Mouse (Mus musculus) heart, adult 11 months (tissue): ENCODE results near the gene Rpl22l1.
"Not testable (repeated sequence)": the region's sequence is repeated elsewhere in the genome, so short reads cannot be mapped to it uniquely, and the experiment has no call there.

Source experiments
- DNase-seq: peaks from one replicate; pipeline ENCODE4 v3.0.0; 2022

Rpl22l1 gene

DNA sequence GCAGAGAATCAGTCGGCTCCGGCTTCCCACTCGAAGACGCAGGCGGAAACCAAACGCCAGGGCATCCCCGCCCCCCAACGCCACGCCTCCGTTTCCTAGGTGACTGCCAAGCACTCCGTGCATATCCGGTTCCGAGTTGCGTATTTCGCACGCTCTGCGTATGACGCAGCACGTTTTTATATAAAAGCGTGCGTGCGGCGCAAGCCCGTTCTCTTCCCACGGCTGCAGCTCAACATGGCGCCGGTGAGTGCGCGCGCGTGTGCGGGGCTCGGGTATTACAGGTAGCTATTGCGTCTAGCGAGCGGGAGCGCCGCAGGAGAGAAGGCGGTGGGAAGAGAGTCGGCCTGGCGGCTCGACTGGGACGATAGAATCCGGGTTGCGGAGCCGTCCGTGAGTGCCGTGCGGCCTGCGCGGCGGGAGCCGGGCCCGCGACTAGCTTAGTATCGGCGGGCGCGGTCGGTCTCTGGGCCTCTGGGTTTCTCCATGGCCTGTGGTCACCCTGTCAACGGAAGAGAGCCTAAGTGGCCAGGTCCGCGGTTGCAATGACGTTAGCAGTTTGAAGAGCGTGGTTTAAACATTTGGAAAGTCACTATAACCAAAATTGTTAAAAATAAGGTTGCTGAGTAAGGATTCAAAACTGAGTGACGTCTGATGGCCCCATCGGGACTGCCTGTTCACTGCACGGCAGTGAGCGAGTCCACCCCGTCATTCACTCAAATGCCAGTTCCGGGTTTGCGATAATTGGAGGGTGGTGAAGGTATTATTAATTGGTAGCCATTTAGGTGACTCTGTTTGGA is at the start of gene Rpl22l1:
Gene Rpl22l1, plus strand, starts transcription at position 136 of the 797 bp plus-strand sequence.
- peak; percentile 100 for DNase-seq

DNA sequence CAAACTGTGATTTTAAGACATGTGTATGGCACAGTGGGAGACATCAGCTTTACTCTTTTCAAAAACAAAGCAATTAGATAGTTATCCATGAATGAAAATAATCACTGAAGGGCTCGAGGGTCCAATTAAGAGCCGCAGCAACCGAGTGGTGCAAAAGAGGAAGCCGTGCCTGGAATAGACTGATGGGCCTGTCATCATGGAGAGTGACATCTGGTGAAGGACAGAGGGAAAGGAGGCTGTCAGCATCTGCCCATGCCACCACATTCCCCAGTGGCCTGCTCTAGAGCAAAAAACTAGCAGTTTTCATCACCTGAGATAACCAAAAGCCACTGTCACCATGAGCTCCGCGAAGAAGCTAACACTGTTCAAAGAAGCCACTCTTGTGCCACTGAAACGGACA is 49.8 kb upstream of the Rpl22l1 start:
- no peak for DNase-seq

DNA sequence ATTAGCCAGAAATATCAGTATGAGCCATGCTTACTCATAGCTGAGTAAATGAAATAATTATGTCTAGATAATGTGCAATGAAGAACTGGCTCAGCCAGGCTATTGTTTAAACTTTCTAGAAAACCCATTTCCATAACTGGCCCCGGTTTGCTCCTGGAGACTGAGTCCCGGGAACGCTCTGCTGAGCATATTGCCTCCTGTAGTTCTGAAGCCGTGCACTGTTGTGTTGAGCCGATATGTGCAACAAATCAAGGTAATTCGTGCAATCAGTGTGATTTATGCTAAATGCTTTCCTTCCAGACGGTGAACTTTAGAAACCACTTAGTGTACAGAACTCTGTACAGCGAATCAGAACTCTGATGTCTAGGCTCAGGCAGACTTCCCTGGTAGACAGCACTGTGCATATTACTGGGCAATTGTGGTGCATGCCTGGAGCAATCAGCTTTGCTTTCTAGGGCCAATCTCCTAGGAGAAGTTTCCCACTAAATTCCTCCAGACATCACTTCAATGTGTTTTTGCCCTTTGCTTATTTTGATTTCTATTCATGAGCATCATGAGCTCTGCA is 43.9 kb upstream of the Rpl22l1 start:
- peak; percentile 59 for DNase-seq

DNA sequence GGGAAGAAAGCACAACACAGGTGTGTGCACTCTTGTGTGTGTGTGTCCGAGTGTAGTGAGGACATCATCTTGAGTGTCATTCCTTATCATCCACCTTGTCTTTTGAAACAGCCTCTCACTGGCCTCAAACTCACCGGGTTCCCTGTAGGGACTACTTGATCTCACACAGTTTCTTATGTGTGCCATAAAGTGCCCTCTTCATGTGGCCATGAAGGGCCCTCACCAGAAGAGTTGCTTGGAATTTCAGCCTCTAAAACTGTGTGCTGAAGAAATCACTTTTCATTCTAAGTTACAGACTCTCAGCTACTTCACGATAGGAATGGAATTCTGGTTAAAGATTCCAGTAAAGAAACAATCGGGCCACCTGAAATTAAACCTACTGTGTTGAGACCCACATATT is 38.3 kb upstream of the Rpl22l1 start:
- DNase-seq, result peak; percentile 39

DNA sequence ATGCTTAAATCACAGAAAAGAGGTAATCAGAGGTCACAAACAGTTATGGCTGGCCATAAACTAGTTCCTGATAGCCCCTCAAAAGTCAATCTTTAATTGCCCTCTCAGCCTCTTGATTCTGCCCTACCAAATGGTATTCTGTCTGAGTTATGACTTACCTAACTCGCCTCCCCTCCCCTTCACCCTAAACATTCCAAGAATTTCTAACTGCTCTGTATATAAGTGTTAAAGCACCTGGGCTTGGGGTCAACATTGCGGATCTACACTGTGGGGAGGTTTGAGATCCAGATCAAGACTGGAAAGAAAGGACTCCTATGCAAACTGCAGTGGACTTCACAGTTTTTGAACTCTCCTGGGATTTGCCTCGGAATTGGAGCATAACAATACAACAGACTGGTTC is 37.0 kb upstream of the Rpl22l1 start:
- peak; percentile 48 for DNase-seq

DNA sequence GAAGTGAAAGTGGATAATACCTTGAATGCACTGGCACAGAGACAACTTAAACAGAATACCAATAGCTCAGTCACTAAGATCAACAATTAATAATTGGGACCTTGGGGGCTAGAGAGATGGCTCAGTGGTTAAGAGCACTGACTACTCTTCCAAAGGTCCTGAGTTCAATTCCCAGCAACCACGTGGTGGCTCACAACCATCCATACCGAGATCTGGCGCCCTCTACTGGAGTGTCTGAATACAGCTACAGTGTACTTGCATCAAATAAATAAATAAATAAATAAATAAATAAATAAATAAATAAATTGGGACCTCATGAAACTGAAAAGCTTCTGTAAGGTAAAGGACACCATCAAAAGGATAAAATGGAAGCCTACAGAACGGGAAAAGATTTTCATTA is 32.3 kb upstream of the Rpl22l1 start:
- DNase-seq, result not testable (repeated sequence)

DNA sequence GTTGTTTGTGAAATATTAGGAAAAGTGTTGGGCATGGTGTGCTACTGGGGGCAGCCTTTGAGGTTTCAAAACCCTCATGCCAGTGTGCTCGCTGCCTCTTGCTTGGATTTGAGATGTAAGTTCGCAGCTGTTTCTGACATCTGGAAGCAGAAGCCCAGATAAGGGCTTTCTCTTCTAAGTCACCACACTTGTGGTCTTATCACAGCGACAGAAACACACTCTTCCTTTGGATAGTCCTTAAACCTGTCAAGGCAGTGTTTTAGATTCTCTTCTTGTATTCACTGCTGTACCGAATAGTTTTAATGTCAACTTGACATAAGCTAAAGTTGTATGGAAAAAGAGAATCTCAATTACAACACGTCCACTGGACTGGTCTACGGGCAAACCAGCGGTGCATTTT is 29.9 kb upstream of the Rpl22l1 start:
- DNase-seq, result no peak

DNA sequence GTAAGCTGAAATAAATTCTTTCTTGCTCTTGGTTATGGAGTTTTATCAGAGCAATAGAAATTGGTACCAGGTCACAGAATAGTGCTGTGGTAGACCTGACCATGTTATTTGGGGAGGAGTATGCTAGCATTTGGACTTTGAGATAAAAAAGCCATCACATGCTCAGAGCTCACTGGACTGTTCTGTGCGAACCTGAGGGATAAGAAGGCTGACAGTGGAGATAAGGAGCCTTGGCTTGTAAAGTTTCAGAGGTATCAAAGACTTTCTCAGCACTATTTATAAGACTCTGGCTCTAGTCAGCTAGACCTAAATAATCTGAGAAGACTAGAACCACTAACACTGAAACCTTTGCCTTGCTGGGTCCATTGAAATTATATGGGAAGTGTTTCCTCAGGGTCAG is 29.3 kb upstream of the Rpl22l1 start:
- DNase-seq, result no peak

DNA sequence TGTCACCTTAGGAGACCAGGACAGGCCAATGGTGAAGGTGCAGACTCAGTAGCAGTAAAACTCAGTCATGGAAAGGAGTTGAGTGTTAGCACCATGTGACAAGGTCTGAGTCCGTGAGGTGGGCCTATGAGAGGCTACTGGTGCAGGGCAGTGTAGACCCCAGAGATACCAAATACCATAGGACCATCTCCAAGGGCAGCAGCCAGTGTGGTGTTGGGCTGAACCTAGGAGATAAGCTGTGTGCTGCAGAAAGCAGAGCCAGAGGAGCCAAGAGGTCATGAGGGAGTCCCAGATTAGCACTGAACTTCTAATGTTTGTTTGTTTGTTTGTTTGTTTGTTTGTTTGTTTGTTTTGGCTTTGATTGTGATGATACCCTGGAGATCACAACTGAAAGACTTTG is 28.7 kb upstream of the Rpl22l1 start:
- DNase-seq, result no peak

DNA sequence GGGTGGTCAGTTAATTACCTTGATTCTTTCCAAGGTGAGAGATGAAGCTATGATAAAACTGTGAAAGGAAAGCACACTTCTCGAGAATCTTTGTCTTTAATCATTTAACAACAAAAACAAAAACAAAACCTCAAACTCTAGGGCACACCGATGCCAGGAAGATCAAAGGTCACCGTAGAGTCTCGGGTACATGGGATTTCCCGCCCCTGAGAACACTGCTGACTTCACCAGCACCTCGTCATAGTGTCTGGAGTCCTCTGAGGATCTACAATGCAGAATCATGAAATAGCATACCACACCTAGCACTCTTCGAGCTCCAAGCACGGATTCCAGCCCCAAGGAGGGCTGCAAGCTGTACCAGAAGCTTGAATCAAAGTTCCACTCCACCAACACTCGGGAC is 24.7 kb upstream of the Rpl22l1 start:
- no peak for DNase-seq

DNA sequence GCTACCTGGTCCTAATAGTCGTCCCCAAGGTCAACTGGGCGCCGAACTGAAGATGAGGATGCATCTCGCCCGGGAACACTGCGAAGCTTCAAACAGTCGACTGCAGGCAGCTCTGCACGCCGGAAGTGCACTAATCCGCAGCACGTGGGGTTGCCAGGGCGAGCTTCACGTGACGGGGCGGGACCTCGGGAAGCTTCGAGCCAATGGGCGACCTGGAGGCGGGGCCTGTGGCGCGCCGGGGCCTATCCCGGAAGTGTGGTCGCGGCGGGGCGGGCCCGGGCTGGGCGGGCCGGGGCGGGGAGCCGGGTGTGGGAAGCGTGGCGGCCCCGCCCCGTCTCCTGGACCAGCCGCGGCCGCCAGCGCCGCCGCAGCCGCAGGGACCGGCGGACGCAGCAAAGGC is 24.2 kb upstream of the Rpl22l1 start, which contains the start of gene Eif5a2:
Gene Eif5a2, plus strand, starts transcription at position 283 of the 400 bp plus-strand sequence.
- peak; percentile 100 for DNase-seq

DNA sequence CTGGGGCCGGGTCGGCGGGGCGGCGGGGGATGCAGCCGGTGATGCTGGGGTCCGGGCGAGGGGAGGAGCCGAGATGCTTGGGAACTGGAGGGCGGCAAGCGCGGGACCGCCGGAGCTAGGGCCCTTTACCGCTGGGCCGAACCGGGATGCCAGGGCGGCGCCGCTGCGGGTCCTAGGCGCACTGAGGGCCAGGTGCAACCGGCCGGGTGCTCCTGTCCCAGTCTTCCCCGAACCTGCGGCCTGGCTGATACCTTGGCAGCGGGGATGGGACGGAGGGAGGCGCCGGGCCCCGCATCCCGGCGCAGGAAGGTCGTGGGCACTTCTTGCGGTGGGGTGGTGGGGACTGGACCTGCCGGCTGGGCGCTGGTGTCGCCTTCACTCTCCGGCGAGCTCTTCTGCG is 23.8 kb upstream of the Rpl22l1 start:
- DNase-seq, result no peak

DNA sequence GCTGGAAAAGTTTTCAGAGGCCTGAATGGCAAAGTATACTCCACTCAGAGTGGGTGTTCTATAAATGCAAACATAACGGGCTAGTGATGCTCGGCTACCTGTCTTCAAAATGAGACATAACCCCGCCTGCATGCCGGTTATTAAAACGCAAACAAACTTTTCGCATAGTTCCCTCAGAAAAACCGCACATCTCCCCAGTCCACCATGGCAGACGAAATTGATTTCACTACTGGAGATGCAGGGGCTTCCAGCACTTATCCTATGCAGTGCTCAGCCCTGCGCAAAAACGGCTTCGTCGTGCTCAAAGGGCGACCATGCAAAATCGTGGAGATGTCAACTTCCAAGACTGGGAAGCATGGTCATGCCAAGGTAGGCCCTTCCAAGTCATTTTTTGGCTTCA is 23.4 kb upstream of the Rpl22l1 start:
- peak; percentile 82 for DNase-seq

DNA sequence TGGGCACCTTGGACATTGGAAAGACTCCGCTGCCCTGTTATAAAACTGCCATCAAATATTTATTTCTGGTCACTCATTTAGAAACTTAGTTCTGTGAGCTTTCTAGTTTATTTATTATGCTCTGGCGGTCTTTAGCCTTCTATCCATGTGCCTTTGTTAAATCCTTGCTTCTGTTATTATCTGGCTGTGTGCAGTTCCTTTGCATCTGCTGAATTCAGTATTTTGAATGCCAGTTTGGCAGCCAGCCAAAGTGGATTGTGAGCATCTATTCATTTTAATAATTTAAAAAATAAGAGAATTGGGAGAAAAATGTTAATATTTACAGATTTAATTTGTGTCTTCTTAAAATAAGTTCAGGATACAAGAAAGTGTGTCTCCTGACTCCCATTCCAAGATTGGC is 21.1 kb upstream of the Rpl22l1 start:
- peak; percentile 77 for DNase-seq

DNA sequence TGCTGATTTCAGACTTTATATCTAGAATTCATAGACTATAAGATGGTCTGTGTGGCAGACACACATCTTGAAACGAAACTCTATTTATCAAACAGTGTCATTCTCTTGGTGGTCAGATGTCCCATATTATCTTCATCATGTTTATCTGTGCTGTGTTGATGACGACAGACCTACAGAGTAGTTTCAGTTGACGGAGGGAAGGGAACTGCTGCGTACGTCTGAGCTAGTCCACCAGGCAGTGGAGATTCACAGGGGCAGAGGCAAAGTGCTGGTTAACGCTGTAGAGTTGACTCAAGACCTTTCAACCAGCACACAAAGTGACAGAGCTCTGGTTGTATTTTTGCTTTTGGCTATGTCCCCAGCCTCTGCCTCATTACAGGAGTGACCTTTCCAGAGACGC is 10.4 kb upstream of the Rpl22l1 start:
- DNase-seq, result peak; percentile 65

DNA sequence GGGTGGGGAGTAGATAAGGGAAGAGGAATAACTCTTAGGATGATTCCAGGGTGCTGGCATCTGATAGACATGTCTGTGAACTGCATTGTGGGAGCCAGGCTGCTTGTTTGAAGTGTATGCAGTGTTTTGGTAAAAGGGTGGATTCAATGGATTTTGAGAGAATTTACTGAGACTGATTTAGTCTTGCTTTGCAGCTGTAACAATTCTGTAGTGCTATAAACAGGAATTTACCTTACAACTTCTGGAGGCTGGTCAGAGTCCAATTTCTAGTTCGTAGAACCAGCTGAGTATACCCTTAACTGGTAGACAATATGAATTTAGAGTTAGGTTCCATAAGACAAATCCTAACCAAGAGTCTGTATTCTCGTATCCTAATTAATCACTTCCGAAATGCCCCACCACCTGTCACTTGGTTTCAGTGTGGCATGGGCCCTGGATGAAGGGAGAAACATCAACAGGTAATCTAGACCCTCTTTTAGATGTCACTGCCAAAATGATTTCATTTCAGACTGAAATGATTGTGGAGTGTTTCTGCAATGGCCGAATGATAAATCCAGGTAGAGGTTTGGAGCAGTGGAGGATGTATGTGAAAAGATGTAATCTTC is 2.9 kb downstream of the Rpl22l1 start:
- no peak for DNase-seq

DNA sequence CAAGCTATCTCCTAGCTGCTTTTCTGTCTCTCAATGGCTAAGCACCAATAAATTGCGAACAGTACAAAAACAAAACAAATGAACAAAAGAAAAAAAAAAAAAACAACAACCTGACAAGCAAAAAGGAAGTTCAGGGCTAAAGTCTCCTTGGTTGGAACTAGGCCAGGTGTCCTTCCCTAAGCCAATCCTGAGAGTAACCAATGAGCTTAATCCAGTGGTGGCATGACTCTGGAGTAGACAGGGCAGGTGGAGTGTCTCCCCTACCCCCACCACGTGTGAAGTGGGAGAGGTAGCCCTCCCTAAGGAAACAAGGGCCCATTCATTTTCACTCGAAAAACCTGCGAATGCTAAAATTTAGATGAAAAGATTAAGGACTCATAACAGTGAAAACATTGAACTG is 6.2 kb downstream of the Rpl22l1 start:
- DNase-seq, result peak; percentile 56

DNA sequence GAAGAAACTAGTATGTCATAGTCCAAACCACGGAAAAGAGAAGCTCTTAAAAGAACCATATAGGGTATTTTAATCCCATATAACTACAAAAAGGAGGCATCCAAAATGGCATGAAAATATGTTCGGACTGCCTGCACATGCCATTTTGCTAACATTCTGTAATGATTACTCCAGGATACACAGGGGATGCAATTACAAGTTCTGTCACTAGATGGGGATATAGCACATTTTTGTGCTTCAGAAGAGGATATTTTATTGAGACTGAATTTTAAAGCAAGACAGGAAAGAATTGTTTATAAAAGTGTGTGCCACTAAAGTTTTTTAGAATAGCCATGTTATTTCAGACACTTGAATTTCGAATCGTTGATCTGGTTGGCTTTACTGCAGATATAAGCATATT is 9.1 kb downstream of the Rpl22l1 start:
- no peak for DNase-seq

DNA sequence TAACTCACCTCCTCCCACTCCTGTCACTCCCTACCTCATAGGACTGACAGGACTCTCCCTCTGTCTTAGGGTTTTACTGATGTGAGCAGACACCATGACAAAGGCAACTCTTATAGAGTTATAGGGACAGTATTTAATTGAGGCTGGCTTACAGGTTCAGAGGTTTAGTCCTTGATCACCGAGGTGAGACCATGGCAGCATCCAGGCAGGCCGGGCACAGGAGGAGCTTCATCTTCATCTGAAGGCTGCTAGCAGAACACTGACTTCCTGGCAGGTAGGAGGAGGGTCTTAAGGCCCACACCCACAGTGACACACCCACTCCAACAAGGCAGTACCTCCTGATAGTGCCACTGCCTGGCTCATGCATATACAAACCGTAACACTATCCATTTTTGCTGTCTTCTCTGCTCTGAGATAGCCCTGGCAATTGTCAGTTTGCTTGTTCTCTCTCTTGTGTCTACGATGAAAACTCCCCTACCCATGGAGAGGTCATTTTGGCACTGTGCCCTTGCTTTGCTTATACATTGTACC is 10.8 kb downstream of the Rpl22l1 start:
- peak; percentile 51 for DNase-seq

DNA sequence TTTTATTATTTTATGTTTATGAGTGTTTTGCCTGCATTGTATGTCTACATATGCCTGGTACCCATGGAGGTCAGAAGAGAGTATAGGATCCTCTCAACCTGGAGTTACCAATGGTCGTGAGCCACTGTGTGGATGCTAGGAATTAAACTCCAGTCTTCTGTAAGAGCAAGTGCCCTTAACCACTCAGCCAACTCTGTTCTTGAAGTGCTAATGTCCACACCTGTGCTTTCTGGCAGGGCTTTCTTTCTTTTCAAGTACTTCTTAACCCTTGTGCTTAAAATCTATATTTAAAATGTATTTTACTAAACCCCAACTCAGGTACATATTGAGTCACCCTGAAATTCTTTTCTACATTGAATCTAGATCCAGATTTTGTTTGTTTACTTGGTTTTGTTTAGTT is 21.0 kb downstream of the Rpl22l1 start:
- DNase-seq, result peak; percentile 21

DNA sequence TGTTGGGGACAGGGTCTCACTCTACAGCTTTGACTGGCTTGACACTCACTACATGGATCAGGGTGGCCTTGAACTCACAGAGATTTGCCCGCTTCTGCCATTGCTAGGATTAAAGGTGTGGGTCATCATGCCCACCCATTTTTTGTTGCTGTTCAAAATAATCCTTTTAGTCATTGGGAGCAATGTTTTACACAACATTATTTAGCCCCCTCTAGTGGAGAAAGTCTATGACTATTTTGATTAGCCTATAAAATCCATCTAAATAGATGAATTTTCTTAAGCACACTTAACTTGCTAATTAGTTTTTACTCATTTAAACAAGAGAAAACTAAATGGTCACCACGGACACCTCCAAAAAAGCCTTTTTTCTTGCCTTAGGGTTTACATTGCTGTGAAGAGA is 22.4 kb downstream of the Rpl22l1 start:
- peak; percentile 24 for DNase-seq

DNA sequence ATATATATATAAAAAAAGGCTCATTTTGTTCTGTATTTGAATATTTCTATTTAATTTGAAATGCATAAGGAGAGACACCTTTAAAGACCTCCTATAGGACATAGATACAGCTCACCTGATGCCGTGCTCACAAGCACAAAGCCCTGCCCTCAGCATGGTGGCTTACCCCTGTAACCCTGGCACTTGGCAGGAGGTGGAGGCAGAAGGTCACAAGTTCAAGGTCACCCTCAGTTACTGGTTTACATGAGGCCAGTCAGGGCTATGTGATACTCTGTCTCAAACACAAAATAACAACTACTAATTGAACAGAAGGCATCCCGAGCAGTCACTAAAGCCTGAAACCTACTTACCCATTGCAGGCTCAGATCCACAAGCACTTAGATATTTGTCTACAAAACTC is 24.2 kb downstream of the Rpl22l1 start:
- DNase-seq, result peak; percentile 76

DNA sequence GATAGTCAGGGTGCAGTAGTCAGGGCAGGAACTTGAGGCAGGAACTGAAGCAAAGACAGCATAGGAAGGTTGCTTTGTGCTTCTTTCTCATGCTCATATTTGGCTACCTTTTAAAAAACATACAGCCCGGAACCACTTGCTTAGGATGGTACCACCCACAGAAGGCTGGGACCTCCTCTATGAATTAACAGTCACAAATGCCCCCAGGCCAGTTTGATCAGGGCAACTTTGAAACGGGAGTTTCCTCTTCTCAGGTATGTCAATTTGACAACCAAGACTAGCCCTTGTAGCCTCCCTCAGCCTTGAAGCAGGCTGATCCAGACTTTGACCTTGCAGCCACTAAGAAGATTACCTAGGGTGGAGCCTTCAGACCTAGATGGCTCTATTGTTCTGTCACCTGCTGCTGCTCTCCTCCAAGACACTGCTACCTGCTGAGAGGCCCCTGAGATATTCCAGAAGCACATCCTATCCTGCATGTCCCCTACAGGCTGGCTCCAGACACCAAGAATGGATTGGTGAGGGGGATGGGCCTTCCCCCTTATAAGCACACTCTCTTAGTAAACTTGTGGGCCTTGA is 31.6 kb downstream of the Rpl22l1 start:
- DNase-seq, result peak; percentile 68
